Mouse (Mus musculus) thymus, postnatal 10 days (tissue): ENCODE measurements around the gene Paxx.
A peak's percentile ranks its signal among the peaks of the same experiment; 100 is the strongest.

Experiments
- DNase-seq, 2 experiments: peaks; one replicate each; pipeline ENCODE4 v3.0.0; 2021; ENCODE audit warnings: low spot score in 2 of 2

Gene Paxx

DNA sequence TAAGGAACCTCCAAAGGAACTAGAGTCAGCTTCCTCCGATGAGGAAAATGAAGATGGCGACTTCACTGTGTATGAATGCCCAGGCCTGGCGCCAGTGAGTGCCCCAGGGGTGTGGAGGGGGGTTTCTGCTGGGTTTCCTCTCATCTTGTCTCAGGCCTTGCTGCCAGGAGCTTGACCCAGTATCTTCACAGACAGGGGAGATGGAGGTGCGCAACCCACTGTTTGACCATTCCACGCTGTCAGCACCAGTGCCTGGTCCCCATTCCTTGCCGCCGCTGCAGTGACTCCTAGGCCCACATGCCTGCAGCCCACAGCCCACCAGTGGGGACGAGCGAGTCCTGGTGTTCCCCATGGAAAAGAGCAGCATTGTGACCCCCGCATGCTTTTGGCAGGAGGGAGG is 52.0 kb downstream of the Paxx start:
- peak in 1 of 2 experiments; percentile 2 for DNase-seq
